Mouse (Mus musculus) heart, postnatal 25 days (tissue): ENCODE results near the gene Cmip. TPM values are rescaled to one million over a fixed set of nuclear protein-coding genes. Genes with fewer than 3 reads are reported as not detected.

Experiments
- DNase-seq: peaks from one replicate; pipeline ENCODE4 v3.0.0; 2022; ENCODE audit warnings: low spot score
- intact Hi-C: fragments of 180-260 bp; cut with DNase I; formaldehyde crosslinking; loops from one replicate; pipeline ENCODE4 v1.15.1; 2025
- total RNA-seq, 2 experiments: library from RNA; stranded (reverse); gene quantifications; 2 replicates each; pipeline ENCODE4 v1.2.3; 2021

Cmip gene
- total RNA-seq, 2 experiments from 2014 or later: 21.3 to 24.0 TPM

DNA sequence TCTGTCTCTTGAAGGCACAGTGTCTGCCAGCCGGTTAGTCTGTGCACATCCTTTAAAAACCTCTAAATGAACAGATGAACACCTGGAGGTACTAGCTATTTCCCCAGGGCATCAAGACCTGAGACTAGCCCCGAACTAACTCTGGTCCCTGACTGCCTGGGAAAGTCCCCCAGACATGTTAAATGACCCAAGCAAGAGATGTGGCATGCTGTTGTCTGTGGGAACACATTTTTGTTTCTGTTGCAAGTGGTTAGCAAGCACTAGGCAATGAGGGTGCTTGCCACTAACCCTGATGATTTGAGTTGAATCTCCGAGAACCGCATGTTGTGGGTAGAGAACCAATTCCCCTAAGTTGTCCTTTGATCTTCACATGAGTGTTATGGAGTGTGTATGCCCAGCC, 215.5 kb downstream of the Cmip start:
- intact Hi-C loops: no loop called here
- no peak for DNase-seq

DNA sequence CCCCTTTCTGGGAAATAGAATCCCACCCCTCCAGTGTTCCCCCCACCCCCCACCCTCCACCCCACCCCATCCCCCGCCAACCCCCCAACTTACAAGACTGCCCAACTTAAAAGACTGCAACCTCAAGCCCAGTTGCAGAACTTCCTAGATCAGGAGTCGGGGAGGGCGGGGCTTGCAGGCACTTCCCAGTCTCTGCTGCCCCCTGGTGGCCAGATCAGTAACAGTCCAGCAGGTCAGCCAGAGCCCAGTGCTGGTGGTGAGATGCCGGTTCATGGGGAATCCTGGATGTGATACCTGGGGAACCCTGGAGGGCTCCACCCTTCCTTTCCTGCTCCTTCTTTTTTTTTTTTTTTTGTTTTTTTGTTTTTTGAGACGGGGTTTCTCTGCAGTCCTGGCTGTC, 218.1 kb downstream of the Cmip start:
- DNase-seq: peak; percentile 75
- intact Hi-C loops: loop anchor here (1.0 to 5.0 kb wide), 2 partner anchors 97 to 368 kb away; no protein-coding TSS in a partner anchor

DNA sequence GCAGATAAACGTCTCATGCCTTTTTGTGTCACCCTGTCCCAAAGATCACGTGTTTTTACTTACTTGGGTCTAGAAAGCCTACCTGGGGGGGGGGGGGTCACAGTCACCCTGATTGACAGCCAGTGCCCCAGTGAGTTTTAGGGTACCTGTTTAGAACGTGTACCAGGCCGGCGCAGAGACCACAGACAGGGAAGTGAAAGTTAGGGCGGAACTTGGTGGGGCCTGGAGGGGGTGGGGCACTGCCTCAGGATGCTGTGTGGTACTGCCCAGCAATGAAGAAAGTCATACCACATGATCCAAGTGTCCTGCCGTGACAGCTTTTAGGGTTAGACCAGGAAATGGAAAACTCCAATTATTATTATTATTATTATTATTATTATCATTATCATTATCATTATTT, 219.0 kb downstream of the Cmip start:
- intact Hi-C loops: loop anchor here (1.0 to 5.0 kb wide), 2 partner anchors 96 to 369 kb away; no protein-coding TSS in a partner anchor
- no peak for DNase-seq

DNA sequence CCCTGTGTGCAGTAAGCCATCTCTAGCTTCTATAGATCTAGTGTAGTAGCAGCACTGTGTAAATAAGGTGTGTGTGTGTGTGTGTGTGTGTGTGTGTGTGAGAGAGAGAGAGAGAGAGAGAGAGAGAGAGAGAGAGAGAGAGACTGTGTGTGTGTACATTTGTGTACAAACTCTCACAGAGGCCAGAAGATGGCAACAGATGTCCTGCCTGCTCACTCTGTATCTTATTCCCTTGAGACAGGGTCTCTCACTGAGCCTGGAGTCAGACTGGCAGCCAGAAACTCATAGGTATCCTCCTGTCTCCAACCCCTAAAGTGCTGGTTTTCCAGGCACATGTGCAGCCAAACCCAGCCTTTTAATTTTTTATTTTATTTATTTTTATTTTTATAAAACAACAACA, 221.2 kb downstream of the Cmip start:
- intact Hi-C loops: loop anchor here (5.0 kb wide), 1 partner anchor 94 kb away; no protein-coding TSS in a partner anchor

DNA sequence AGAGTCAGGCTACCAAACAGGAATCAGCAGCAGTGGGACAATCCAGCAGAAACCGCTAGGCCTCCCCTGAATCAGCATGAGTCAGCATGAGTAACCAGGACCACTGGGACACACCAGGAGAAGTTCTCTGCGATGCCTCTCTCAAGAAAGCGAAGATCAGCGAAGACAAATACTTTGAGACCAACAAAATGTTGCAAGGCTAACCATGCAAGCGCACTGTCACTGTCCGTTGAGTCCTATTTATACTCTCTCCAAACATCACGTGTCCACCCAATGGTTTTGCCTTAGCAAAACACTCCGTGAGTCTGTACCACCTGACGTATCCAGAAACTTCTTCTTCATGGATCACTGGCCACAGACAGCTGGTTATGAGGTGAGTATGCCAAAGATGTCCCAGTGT, 223.1 kb downstream of the Cmip start:
- intact Hi-C loops: loop anchor here (5.0 kb wide), 1 partner anchor 92 kb away; no protein-coding TSS in a partner anchor
- no peak for DNase-seq

More for the DNA sequence above, 221.2 kb downstream of the Cmip start:
- DNase-seq: no peak

DNA sequence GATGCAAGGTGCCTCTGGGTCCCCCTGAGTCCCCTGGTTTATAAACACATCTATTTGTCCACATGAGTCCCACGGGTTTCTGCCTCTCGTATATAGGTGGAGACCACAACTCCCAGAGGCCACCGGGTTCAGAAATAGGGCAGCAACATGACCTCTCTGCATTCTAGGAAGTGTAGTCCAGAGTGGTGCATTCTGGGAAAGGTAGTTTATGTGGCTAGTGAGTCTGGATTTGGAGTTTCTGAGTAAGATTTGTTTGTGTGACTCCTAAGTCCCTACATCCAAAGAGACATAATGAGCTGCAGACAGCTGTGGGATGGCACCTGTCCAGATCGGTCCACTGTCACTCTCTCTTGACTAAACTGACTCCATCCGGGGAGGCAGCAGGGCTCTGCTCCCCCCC, 223.7 kb downstream of the Cmip start:
- intact Hi-C loops: no loop called here
- DNase-seq: no peak

DNA sequence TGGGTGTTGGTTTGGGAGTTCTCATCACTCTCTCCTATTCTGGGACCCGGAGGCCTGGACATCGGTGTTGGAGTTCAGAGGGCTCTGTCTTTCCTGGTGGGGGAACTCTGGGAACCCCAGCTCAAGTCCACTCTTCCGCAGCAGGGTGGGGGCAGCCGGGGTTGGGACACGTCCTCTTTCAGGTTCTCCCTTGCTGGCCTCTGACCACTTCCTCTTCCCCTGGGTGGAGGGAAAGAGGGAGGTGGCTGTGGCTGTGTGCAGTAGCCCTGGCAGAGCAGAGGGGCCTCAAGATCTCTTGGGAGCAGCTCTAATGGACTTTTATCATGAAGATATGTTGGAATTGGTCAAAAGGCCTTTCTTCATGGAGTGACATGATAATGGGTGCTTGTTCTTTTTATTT, 225.0 kb downstream of the Cmip start:
- intact Hi-C loops: no loop called here
- peak; percentile 7 for DNase-seq

DNA sequence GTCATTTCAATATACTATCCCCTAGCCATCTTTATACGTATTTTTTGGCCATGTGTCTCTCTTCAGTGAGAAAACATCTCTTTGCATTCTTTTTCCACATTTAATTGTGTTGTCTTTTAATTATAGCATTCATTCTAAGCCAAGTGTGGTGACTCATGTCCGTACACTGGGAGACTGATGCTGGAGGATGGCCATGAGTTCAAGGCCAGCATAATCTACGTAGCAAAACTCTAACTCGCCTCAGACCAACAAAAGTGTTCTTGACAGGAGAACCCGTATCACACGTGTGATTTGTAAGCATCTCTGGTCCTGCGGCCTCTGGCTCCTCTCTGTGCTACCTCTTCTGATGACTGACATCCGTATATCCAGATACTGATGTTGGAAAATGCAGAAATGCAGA, 227.9 kb downstream of the Cmip start:
- no peak for DNase-seq
- intact Hi-C loops: no loop called here

DNA sequence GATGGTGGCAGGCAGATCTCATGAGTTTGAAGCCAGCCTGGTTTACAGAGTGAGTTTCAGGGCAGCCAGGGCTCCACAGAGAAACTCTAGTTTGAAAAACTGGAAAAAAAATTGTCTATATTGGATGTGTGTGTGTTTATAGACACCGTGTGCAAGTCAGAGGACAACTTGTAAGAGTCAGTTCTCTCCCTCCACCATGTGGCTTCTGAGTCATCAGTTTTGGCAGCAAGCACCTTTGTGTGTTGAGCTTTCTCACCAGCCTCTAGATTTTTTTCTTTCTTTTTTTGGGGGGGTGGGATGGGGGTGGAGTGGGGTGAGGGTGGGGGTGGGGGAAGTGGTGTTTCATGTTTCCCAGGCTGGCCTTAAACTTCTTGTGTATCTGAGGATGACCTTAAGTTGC, 228.5 kb downstream of the Cmip start:
- intact Hi-C loops: no loop called here
- no peak for DNase-seq

DNA sequence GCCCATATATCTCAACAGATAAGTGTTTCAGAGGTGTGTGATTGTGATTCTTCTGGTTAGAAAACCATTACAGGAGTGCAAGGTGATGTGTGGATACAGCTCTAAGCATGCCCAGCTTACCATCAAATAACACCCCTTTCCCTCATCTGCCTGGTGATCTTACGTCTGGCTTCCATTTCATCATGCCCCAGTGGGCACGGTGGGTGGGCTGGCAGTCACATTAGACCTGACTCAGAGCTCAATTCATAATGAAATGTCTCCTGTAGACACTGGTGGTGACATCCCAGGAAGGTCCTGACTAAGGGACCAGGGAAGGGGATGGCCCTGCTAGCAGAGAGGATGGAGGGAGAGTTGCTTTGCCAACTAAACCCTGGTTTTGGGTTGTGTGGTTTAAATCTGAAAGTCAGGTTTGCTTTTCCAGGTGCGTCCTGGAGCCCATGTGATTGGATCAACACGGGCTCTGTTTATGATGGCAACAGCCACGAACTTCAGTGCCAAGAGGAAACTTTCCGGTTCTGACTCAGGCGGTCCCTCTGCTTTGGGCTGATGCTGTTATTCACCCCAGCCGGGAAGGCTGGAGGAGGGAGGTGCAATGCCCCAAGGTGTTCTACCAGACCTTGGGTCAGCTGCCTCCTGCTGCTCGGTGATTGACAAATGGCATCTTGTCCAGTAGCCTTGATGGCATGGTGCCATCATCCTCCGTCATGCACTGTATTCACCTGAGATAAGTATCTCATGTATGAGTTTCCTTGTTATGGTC, 231.6 kb downstream of the Cmip start:
- intact Hi-C loops: no loop called here
- DNase-seq: no peak

DNA sequence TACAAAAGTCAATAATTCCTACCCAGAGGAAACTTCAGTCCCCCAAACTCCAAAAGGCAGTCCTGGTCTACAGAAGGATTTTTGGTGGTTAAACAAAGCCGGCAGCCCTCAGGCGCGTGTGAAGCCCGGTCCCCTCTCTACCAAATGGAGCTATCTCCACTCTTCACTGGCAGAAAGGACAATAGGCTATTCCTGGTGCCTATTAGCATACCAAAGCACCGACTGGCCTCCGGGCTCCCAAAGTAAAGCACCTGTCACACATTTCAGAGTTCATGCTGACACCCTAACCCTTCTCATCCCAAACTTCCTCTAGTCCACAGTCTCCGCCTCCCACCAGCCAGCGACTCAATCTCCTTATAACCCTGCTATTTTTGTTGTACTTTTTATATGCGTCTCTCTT, 236.7 kb downstream of the Cmip start:
- intact Hi-C loops: no loop called here
- no peak for DNase-seq

DNA sequence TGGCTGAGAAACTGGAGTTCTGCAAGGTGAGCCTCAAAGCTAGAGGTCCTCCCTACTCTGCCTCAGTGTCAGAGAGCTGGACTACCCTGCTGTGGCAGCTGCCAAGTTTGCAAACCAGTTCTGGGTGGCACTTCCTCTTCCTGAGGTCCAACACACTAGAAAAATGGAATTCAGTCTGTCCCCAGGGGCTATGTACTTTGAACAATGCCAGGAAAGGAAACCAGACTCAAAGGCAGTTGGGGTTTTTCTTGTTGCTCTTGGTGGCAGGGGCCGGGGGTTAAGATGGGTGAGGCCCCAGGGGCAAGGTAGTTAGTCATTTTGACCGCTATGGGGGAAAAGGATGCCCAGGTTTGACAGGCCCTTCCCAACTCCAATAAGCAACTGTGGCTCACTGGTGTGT, 238.0 kb downstream of the Cmip start:
- intact Hi-C loops: no loop called here
- DNase-seq: no peak

DNA sequence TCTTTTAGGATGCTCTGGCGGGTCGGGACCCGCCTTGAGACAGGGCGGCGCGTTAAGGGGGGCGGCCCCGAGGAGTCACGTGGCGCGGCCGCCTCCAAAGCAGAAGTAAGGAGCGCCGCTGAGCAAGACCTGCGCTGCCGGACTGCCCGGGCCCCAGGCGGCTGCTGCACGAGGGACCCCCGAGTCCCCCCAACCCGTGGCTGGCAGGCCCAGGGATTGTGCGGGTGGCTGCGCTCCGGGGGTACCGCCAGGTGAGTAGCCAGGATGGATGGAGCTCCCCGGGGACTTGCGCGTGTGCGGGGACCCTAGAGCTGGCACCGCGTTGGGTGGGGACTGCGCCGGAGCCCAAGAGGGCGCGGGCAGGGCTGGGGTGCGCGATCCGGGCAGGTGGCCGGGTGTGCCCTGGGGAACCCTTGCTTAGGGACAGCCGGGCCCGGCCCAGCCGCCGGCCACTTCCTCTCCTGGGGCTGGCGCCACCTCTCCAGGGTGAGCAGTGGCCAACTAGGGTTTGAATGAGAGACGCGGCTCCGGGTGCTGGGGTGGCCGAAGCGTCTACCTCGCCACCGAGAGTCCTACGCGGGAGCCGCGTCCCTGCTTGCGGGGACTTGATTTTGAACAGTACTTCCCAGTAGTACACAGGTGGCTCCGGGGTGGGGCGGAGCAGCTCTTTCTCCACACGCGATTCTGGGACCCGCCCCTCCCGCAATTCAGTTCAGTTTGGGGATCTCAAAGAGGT, 241.5 kb downstream of the Cmip start, which contains the start of gene Plcg2:
TSS of gene Plcg2 (plus strand) at position 113 of the 736 bp plus-strand sequence.
- peak; percentile 24 for DNase-seq
- intact Hi-C loops: no loop called here

DNA sequence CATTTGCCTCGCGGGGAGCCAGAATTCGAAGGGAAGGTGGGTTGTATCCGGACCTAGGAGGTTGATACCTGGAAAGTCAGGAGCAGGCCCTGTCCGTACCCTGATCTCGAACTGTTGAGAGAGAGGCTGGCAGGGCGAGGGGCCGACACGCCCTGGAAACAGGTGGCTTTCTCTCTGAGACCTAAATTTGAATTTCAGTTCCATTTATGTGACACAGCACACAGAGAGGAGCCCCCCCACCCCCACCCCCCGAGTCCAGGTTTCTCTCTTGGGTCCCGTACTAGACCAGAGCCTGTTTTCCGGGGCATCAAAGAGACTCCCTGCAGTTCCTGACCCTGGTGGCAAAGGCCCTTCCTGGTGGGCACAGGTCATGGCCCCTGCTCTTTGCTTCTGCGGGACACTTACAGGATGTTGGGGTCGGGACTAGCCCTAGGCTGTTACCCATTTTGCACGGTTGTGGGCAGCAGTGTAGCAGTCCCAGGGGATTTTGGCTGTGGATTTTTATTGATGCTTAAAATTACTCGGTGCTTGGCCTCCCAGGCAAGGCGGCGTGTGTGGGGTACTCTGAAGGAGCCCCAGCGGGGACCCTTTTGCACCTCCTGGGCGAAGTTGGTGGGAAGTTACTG, 242.2 kb downstream of the Cmip start:
- intact Hi-C loops: no loop called here
- DNase-seq: no peak

DNA sequence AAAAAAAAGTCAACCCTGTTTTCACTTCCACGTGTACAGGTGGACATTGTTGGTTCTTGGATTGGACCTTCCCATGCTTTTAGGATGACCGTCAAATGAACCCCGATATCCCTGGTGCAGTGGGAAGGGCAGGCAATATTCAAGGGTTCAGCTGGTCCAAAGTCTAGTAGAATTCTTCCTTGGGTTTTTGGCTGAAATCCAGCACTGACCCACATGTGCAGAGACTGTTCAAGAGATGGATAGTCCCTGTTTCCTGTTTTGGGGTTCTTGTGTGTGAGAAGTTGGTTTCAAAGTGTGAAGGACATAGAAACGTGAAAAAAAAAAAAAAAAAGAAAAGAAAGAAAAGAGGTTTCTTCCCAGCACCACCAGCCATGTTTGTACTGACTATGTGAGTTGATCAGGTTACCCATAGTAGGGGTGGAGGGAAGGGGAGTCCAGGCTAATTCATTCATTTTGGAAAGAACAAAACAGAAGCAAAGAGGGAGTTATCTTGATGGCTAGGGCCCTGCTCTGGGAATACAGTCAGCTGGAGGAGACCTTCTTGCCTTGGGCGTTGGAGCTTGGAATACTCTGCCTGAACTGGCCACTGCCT, 243.5 kb downstream of the Cmip start:
- DNase-seq: no peak
- intact Hi-C loops: no loop called here

DNA sequence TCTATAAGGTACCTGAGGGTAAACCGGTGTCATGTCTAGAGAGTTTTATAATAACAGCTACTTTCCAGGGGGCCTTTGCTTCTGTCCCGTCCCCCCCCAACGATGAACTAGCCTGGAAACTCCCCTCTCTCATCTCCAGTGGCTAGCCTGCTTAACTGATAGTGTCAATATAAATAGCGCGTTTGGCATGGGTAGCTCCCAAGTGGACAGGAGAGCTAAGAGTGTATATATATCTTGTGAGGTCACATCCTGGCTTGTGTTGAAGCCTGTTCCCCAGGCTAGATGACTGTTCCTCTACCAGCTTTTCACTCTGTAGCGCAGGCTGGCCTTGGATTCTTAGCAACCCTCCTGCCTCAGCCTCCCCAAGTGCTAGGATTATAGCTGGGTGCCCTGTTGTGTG, 244.5 kb downstream of the Cmip start:
- intact Hi-C loops: no loop called here
- no peak for DNase-seq

DNA sequence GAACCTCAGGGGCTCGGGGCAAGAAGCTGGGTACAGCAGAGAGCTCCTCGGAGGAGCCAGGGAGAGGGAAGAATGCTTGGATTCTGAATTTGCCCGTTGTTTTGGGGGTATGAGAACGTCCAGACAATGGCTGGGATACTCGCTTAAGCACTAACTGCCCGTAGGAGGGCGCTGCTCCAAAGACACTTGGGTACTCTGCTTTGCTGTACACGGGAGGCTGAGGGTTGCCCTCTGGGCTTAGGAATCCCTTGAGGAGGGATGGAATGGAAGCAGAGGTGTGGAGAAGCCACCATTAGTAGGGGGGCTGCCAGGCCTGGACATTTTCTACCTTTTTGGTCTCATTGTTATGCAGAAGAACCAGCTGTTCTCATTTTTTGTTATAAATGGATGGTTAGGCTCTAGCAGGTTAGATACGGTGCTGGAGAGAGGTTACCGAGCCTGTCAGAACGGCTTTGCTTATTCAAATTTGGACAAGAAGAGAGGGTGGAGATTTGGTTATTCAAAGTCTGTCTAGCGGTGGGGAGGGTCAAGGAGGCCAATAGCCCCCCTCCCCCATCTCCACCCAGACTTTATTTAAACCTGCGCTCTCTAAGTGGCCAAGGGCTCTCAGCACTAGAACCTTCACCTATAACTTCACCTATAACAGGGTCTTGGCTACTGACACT, 246.7 kb downstream of the Cmip start:
- no peak for DNase-seq
- intact Hi-C loops: no loop called here

DNA sequence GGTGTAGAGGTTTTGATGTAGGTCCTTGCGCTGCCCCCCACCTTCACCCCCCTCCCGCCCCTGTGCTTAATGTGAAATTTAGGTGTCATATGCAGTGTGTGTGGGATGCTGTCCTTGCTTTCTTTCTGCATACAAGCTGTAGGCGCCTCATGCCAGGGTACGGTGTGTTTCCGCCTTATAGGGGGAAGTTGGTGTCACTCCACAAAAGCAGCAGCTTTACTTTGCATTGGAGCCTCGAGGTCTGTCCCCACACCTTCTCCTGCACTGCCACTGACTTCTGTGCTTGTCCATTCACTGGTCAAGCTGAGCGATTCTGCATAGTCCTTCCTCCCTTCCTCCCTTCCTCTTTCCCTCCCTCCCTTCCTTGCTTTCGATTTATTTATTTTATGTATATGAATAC, 250.8 kb downstream of the Cmip start:
- no peak for DNase-seq
- intact Hi-C loops: no loop called here
